In the genomic region with DNA sequence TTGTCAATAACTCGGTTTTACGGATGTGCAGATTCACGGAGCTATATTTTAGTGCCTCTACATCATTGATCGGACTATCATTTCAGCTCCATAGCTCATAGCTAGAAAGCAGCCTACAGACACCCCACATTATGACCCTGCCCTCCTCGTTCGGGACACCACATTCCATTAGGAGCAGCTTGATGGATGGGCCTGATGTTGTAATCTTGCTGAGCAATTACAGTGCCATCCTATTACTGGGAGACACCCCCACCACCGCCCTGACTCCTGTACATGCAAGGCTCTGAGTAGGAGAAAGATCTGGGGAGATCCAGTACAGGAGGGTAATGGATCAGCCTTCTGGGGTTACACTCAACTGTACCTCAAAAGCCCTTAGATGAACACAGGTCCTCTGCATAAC, we compare ENCODE assay signal across 9 mouse cellular contexts.
"Had no signal": no experiment of that assay in that cellular context is flagged by ENCODE, and none has a peak within 500 bp of the region (broad histone marks: within the 10 kb centered on the region; RNA-seq: fewer than 3 reads in every experiment).

No protein-coding gene starts in this region.

- H3K27ac ChIP-seq: kidney, embryonic 15.5 days; limb, embryonic 15.5 days; liver, embryonic 13.5 days; stomach, postnatal 0 days had no signal

- ATAC-seq: liver, postnatal 0 days had no signal

- H3K27me3 ChIP-seq: limb, embryonic 15.5 days had no signal

- DNase-seq: kidney, postnatal 25 days; layer of hippocampus, postnatal 36 days; liver, embryonic 13.5 days; liver, postnatal 0 days; midbrain, embryonic 14.5 days; thymus, postnatal 4 days had no signal

- H3K9me3 ChIP-seq: kidney, embryonic 15.5 days; limb, embryonic 15.5 days; liver, embryonic 13.5 days had no signal

- H3K4me3 ChIP-seq: kidney, embryonic 15.5 days; limb, embryonic 15.5 days; liver, embryonic 13.5 days had no signal

- H3K36me3 ChIP-seq: kidney, embryonic 15.5 days; limb, embryonic 15.5 days; liver, embryonic 13.5 days had no signal

- H3K9ac ChIP-seq: kidney, embryonic 15.5 days; limb, embryonic 15.5 days; liver, embryonic 13.5 days; liver, postnatal 0 days had no signal

- H3K4me2 ChIP-seq: kidney, embryonic 15.5 days; limb, embryonic 15.5 days; liver, embryonic 13.5 days had no signal
